Mouse (Mus musculus) mature B cell (primary cell): ENCODE results near the gene Ung.

Experiments
- in situ Hi-C: fragments of 300-500 bp; cut with MboI; formaldehyde crosslinking; loops from 2 replicates; pipeline ENCODE4 v1.14.3; 2019

Gene Ung

GRCm38 (mm10) chr5:114170345-114170744 lies 40.2 kb downstream of the Ung start:
- in situ Hi-C loops, result no loop called here

- in situ Hi-C loops, result no loop called here
Measured at GRCm38 (mm10) chr5:114172936-114173335, 42.8 kb downstream of the Ung start.

- in situ Hi-C loops, result no loop called here
Measured at GRCm38 (mm10) chr5:114173458-114173857, 43.3 kb downstream of the Ung start.

GRCm38 (mm10) chr5:114173877-114174581 lies 43.8 kb downstream of the Ung start:
- in situ Hi-C loops, result no loop called here

GRCm38 (mm10) chr5:114174639-114175038 lies 44.5 kb downstream of the Ung start:
- in situ Hi-C loops, result no loop called here

GRCm38 (mm10) chr5:114175596-114176171 lies 45.5 kb downstream of the Ung start:
- in situ Hi-C loops, result no loop called here

- in situ Hi-C loops, result no loop called here
Measured at GRCm38 (mm10) chr5:114176548-114177400, 46.6 kb downstream of the Ung start.

GRCm38 (mm10) chr5:114177966-114178719 lies 48.0 kb downstream of the Ung start:
- in situ Hi-C loops, result no loop called here

GRCm38 (mm10) chr5:114179541-114179940 lies 49.4 kb downstream of the Ung start:
- in situ Hi-C loops, result no loop called here

- in situ Hi-C loops, result no loop called here
Measured at GRCm38 (mm10) chr5:114183493-114183892, 53.3 kb downstream of the Ung start.

- in situ Hi-C loops, result no loop called here
Measured at GRCm38 (mm10) chr5:114187108-114187507, 56.9 kb downstream of the Ung start.
